Mouse (Mus musculus) adrenal gland, adult 8-10 months (tissue): ENCODE results near the gene Eif2d. TPM values are rescaled to one million over a fixed set of nuclear protein-coding genes. Genes with fewer than 3 reads are reported as not detected.
"Not testable (repeated sequence)": the region's sequence is repeated elsewhere in the genome, so short reads cannot be mapped to it uniquely, and the experiment has no call there.

ENCODE experiments used
- DNase-seq: peaks from one replicate; pipeline ENCODE4 v3.0.0; 2022
- total RNA-seq, 4 experiments: library from RNA; stranded (reverse); gene quantifications; 2 replicates each; pipeline ENCODE4 v1.2.4; 2022

Gene Eif2d
- total RNA-seq, 4 experiments from 2014 or later = 44.9 to 56.7 (median 50.0) TPM

- DNase-seq = no peak
Observed at GRCm38 (mm10) chr1:131139102-131140095, 13.6 kb upstream of the Eif2d start.

- no peak for DNase-seq
Observed at GRCm38 (mm10) chr1:131141449-131141848, 11.5 kb upstream of the Eif2d start.

- DNase-seq = no peak
Observed at GRCm38 (mm10) chr1:131142472-131142871, 10.5 kb upstream of the Eif2d start.

DNA sequence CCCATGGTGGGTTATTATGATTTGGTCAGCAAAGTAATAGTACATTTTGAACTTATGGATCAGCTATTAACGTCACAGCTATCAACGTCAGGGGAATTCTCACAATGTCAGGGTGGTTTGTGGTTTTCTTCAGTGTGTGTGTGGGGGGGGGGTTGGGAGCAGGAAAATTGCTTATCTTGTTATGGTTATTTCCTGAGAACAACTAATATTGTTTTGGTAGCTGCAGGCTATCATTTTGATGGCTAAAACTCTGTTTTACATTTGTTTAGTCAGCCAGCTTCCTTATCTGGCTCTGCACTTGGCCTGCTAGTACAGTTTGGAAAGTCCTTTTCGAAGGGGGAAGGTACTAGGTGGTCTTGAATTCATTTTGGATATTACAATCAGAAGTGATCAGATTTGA, 7.8 kb upstream of the Eif2d start:
- not testable (repeated sequence) for DNase-seq

GRCm38 (mm10) chr1:131146181-131146614, 6.8 kb upstream of the Eif2d start:
- DNase-seq = no peak

DNA sequence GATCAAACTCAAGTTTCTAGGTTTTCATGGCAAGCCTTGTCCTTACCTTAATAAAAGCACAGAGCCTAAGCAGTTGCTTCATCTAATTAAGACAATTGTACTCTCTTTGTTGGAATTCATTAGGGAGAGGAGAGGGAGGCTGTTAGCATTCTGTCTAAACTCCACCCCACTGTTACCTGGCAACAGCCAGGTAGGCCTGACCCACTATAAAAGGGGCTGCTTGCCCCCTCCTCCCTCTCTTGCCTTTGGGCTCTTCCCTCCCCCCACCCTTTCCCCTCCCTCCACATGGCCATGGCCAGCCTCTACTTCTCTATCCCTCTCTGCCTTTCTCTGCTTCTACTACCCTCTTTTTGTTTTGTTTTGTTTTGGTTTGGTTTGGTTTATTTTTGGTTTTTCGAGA, 3.5 kb upstream of the Eif2d start:
- DNase-seq = no peak

- no peak for DNase-seq
Observed at GRCm38 (mm10) chr1:131155456-131155855, 2.5 kb downstream of the Eif2d start.

GRCm38 (mm10) chr1:131159573-131160327, 6.8 kb downstream of the Eif2d start:
- not testable (repeated sequence) for DNase-seq

GRCm38 (mm10) chr1:131161091-131161490, 8.1 kb downstream of the Eif2d start:
- DNase-seq = no peak

GRCm38 (mm10) chr1:131164427-131164826, 11.4 kb downstream of the Eif2d start:
- no peak for DNase-seq

DNA sequence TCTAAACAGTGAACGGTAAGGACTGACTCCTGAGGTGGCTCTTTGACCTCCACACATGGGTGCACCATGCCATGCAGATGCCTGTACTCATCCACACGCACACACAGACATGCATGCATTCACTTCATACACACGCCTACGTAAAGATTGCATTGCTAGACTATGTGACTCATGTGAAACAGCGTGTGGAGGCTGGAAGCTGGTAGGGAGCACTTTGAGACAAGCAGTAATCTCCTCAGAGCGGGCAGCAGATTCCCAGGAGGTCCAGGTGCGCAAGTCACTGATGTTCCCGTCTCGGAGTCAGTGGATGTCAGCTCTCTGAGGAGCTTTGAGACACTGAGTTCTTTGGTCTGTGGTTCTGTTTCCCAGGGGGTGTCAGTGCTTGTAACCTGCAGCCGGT, 14.6 kb downstream of the Eif2d start:
- DNase-seq = no peak

DNA sequence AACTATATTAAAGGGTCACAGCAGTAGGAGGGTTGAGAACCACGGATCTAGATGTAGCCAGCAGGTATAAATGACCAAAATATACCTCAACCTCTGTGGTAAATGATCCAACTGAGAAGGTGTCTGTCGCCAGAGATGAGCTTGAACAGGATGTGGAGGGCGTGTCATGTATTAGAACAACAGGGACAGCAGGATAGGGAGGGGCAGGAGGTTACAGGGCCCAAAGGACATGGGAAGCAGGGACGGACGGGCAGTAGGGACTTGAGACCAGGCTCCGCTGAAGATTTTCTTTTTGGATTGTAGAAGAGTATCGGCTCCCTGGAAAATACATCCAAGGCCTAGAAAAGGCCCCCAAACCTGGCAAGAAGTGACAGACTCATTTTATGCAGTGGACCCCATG, 20.0 kb downstream of the Eif2d start:
- DNase-seq = no peak

DNA sequence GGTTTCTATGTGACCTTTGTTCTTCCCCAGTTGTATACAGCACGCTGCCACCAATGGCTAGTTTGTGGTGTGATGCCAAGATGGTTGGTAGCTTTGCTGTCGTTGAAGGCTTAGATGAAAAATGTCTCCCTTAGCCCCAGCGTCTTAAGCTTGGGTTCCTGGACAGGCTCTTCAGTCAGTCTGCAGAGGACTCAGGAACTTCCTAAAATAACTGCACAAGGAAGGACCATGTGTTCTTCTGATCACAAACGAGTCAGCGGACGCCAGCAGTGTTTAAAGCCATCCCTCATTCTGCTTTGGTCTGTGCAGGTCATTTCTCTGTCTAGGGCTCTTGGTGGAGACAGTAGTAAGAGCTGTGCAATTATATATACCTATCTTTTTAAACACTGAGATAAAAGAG, 20.8 kb downstream of the Eif2d start:
- DNase-seq = no peak

DNA sequence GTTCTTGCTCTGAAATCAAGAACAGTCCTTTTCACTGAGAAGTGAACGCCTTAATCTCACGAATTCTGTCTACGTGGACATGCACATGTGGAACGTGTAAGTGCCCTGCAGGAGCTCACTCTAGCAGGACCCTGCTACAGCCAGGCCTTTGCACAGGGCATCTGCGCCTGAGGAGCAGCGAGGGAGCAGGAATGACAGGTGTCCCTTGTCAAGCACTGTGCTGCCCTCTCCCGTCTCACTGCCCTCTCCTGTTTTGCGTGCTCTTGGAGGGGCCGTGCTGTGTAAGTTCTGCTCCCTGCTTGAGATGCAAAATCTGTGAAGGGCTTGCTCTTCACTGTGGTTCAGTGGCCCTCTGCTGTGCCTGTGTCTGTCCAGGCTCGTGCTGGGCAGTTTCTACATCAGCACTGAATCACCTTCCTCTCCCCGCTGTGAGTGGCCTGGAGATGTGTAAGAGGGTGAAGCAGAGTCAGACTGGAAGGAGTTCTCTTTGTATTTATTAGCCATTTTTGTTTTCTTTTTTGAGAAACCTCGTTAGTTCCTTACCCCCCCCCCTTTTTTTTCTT, 21.4 kb downstream of the Eif2d start:
- no peak for DNase-seq

DNA sequence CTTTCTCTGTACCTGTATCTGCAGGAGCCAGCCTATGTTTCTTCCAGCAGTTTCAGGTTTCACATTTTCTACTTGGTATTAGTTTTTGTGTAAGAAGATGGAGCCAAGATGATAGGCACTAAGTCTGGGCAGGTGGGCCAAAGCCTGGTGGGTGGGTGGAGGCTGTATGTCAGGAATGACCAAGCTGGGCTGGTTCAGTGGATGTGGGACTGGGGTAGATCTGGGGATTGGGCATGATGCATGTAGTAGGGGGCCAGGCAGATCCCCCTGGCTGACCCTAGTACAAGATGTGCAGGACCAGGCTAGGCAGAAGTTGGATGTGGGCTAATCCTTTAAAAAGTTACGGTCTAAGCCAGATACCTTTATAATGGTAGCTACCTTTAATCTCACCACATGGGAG, 22.2 kb downstream of the Eif2d start:
- DNase-seq = no peak

DNA sequence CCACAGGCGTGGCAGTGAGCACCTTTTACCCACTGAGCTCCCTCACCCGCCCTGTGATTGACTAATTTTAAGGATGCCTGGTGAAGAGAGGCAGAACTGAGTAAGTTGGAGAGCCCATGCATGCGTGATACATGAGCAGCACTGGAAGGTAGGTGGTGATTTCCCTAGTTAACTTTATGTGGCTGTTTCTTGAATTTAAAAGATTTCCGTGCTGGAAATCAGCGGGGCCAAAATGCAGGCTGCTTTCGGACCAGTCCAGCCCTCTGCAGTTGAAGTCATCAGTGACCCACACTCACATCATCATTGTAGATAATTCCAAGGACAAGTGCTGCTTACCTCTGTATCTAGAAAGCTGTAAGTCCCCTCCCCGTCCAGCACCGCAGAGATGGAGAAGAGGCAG, 22.8 kb downstream of the Eif2d start:
- no peak for DNase-seq

DNA sequence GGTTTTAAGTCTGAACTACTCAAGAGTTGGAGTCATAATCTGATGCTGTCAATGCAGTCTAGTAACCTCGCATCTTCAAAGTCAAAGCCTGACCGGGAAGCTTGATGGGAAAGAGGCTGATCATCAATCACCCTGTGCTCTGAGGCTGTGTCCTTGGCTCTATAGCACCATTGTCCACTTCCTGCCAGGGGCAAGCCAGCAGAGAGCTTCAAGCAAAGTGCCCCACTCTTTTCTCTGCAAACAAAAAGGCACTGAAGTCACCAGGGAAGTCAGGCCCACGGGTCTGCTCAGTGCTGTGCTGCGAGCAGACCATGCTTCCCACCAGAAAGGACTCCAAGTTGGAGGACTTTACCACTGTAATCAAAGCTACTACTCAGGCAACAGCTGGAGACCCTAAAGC, 24.3 kb downstream of the Eif2d start:
- peak; percentile 68 for DNase-seq

- no peak for DNase-seq
Observed at GRCm38 (mm10) chr1:131178083-131178482, 25.1 kb downstream of the Eif2d start.

DNA sequence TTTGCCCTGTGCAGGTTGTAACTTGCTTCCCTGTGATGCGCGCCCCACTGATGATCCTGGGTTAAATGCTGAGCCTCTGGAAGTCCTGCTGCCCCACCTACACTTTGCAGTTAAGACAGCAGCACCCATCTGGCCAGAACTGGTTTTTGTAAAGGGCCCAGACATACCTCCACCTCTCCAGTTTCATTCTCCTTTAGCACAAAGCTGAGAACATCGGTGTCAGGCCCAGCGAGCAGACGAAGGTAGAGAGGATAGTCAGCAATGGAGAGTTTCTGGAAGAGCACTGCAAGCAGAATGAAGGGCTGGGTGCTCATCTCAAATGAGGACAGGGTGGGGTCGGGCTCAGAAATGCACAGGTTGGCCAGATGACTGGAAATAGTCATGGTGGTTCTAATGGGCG, 27.4 kb downstream of the Eif2d start:
- no peak for DNase-seq

- peak; percentile 68 for DNase-seq
Observed at GRCm38 (mm10) chr1:131181642-131182527, 28.9 kb downstream of the Eif2d start.

DNA sequence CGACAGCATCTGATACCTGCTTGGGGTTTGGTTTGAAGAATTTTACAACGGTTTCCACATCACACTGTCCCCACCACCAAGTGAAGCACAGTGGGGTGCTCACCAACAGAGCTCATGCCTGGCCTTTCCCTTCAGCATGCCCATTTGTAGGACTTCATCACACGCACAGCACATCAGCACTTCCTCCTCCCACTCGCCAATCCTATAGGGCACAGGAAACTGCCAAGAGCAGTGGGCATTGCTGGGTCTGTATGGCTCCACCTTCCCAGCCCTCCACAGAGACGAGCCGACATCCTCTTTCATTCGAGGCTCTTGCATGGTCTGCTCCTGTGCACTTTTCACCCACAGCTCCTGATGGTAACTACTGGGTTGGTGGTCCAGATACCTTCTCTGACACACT, 30.2 kb downstream of the Eif2d start:
- no peak for DNase-seq
